Mouse (Mus musculus) midbrain, embryonic 13.5 days (tissue): ENCODE measurements around the gene Cachd1. TPM values are rescaled to one million over a fixed set of nuclear protein-coding genes. Genes with fewer than 3 reads are reported as not detected.

Experiments used
- ATAC-seq: fragments of 200-750 bp; cut with Nextera tagmentation; 2 replicates; pipeline ENCODE4 v1.8.0; 2017; ENCODE audit warnings: mild to moderate bottlenecking, moderate TSS enrichment, moderate library complexity
- H3K27ac ChIP-seq: fragments of 300-500 bp; sonication (generic); 2 replicates; pipeline ENCODE4 v1.5.1; 2015; ENCODE audit warnings: inconsistent platforms, mild to moderate bottlenecking, moderate library complexity
- H3K27me3 ChIP-seq: fragments of 300-500 bp; sonication (generic); 2 replicates; pipeline ENCODE4 v1.6.1; 2015; ENCODE audit warnings: mild to moderate bottlenecking, inconsistent platforms
- H3K36me3 ChIP-seq: fragments of 300-500 bp; sonication (generic); 2 replicates; pipeline ENCODE4 v1.6.1; 2015; ENCODE audit warnings: mild to moderate bottlenecking, inconsistent platforms
- H3K4me1 ChIP-seq: fragments of 300-500 bp; sonication (generic); replicated peaks from 2 replicates; pipeline ENCODE4 v1.6.1; 2015; ENCODE audit warnings: inconsistent platforms
- H3K4me2 ChIP-seq: fragments of 300-500 bp; sonication (generic); replicated peaks from 2 replicates; pipeline ENCODE4 v1.6.1; 2015; ENCODE audit warnings: moderate library complexity, mild to moderate bottlenecking, inconsistent platforms
- H3K4me3 ChIP-seq: fragments of 300-500 bp; sonication (generic); replicated peaks from 2 replicates; pipeline ENCODE4 v1.5.1; 2015; ENCODE audit warnings: mild to moderate bottlenecking, inconsistent platforms
- H3K9ac ChIP-seq: fragments of 300-500 bp; sonication (generic); replicated peaks from 2 replicates; pipeline ENCODE4 v1.6.1; 2015; ENCODE audit warnings: mild to moderate bottlenecking, inconsistent platforms
- H3K9me3 ChIP-seq: fragments of 300-500 bp; sonication (generic); 2 replicates; pipeline ENCODE4 v1.6.1; 2016; ENCODE audit warnings: mild to moderate bottlenecking, inconsistent platforms
- WGBS: fragments of 180-500 bp; shearing (Covaris S2); methylation state at CpG from one replicate; pipeline ENCODE4 v1.1.7; 2015; 5-methylcytosine and 5-hydroxymethylcytosine counted together
- polyA plus RNA-seq: library from polyadenylated mRNA; unstranded; fragments of >200 nt; fragmentation: Nextera tagmentation; extraction: Ambion mirVana; gene quantifications from 2 replicates; pipeline ENCODE4 v1.2.1, GENCODE M21; 2015

The Cachd1 gene
- polyA plus RNA-seq, 1 experiment from 2014 or later: 38.9 TPM

GRCm38 (mm10) chr4:101062146-101062545 is 285.7 kb downstream of the Cachd1 start:
- Histone ChIP-seq H3K4me3 (no peak overlapping the region), H3K9me3 (no peaks in the 10 kb centered on the region), H3K27me3 (no peaks in the 10 kb centered on the region; the same call in 1 of the 2 replicates), H3K27ac (no peak overlapping the region), H3K4me2 (no peak overlapping the region), H3K36me3 (no peaks in the 10 kb centered on the region), H3K4me1 (no peaks in the 10 kb centered on the region), H3K9ac (no peak overlapping the region)
- ATAC-seq: no peak
- WGBS: 76% methylated on average over 2 of the region's 2 CpGs

GRCm38 (mm10) chr4:101066401-101066800 is 289.9 kb downstream of the Cachd1 start:
- peaks cover 12% of the 10 kb centered on the region for H3K4me1 ChIP-seq
- no peak for ATAC-seq
- H3K4me3 ChIP-seq: no peak overlapping the region
- no peaks in the 10 kb centered on the region for H3K9me3 ChIP-seq
- H3K4me2 ChIP-seq: no peak overlapping the region
- H3K27me3 ChIP-seq: peaks cover 10% of the 10 kb centered on the region
- H3K27ac ChIP-seq: no peak overlapping the region
- 58% methylated on average over 5 of the region's 5 CpGs for WGBS
- H3K9ac ChIP-seq: no peak overlapping the region
- no peaks in the 10 kb centered on the region for H3K36me3 ChIP-seq

- Histone ChIP-seq H3K27ac (no peak within 1 kb of the TSS), H3K4me2 (peak within 1 kb of the TSS; percentile 79), H3K36me3 (no peaks in the 10 kb centered on the region), H3K4me3 (peak within 1 kb of the TSS; percentile 79), H3K9ac (peak within 1 kb of the TSS; percentile 87), H3K4me1 (peaks cover 12% of the 10 kb centered on the region), H3K27me3 (peaks cover 10% of the 10 kb centered on the region), H3K9me3 (no peaks in the 10 kb centered on the region)
- WGBS: under 1% methylated on average over 52 of the region's 54 CpGs
- ATAC-seq: peak; percentile 88
Observed at GRCm38 (mm10) chr4:101068786-101069153, 292.3 kb downstream of the Cachd1 start, which contains the start of gene Raver2. Gene Raver2 (plus strand): TSS chr4:101068983.

GRCm38 (mm10) chr4:101069154-101069971 is 292.9 kb downstream of the Cachd1 start:
- peak overlapping the region; percentile 79 for H3K4me3 ChIP-seq
- under 1% methylated on average over 55 of the region's 55 CpGs for WGBS
- peak overlapping the region; percentile 79 for H3K4me2 ChIP-seq
- peaks cover 10% of the 10 kb centered on the region for H3K27me3 ChIP-seq
- peak; percentile 82 for ATAC-seq
- H3K4me1 ChIP-seq: peaks cover 12% of the 10 kb centered on the region
- no peaks in the 10 kb centered on the region for H3K9me3 ChIP-seq
- H3K27ac ChIP-seq: no peak overlapping the region
- H3K9ac ChIP-seq: peak overlapping the region; percentile 87
- no peaks in the 10 kb centered on the region for H3K36me3 ChIP-seq

- no peak overlapping the region for H3K4me3 ChIP-seq
- H3K9ac ChIP-seq: no peak overlapping the region
- H3K36me3 ChIP-seq: no peaks in the 10 kb centered on the region
- H3K27me3 ChIP-seq: peaks cover 10% of the 10 kb centered on the region
- no peak overlapping the region for H3K27ac ChIP-seq
- no peak overlapping the region for H3K4me2 ChIP-seq
- peaks cover 16% of the 10 kb centered on the region for H3K4me1 ChIP-seq
- no peaks in the 10 kb centered on the region for H3K9me3 ChIP-seq
- ATAC-seq: no peak
- 89% methylated on average over 4 of the region's 4 CpGs for WGBS
Observed at GRCm38 (mm10) chr4:101071570-101071969, 295.1 kb downstream of the Cachd1 start.

GRCm38 (mm10) chr4:101076425-101076824 is 299.9 kb downstream of the Cachd1 start:
- Histone ChIP-seq H3K4me1 (peaks cover 4% of the 10 kb centered on the region; the same call in 1 of the 2 replicates), H3K9me3 (no peaks in the 10 kb centered on the region), H3K27ac (no peak overlapping the region), H3K9ac (no peak overlapping the region), H3K4me3 (no peak overlapping the region), H3K27me3 (no peaks in the 10 kb centered on the region), H3K4me2 (no peak overlapping the region), H3K36me3 (no peaks in the 10 kb centered on the region)
- 20% methylated on average over 3 of the region's 3 CpGs for WGBS
- ATAC-seq: no peak

Other genes starting within 250 kb of the Cachd1 start
- not detected in 2 replicates for gene Gm10577, start 244.0 kb downstream of the Cachd1 start, polyA plus RNA-seq